Mouse (Mus musculus): ENCODE data around the gene Cntnap1.

DNA sequence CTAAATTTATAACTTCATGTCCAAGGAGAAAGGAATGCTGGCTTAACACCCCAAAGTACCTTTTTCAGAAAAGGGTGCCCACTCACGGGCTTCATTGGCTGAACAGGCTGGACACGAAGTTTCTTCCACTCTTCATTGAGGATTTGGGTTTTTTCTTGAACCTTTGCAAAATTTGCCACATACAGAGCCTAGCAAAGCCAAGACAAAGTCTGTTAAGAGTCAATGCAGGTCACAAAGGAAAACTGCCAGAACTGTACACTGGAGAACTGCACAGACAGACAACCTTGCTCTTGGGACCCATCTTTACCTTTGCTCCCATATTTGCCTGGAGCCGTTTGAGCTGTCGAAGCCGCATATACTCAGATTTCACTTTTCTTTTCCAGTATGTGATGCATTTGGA is 46.6 kb downstream of the Cntnap1 start:
- no peak for TF ChIP-seq HCFC1 (IDR thresholded peaks at IDR 0.05; ENCODE audit: borderline replicate concordance, insufficient read depth, low read length)
- no peak for TF ChIP-seq ZC3H11A (IDR thresholded peaks at IDR 0.05; ENCODE audit: borderline replicate concordance, low read depth, low read length)
- no peak for TF ChIP-seq CHD2 (IDR thresholded peaks at IDR 0.05; ENCODE audit: low read depth, low read length)
- no peak for TF ChIP-seq MAFK (IDR thresholded peaks at IDR 0.05; ENCODE audit: insufficient read depth, low read depth, low read length)
